Mouse (Mus musculus): ENCODE results near the gene Col4a2.

DNA sequence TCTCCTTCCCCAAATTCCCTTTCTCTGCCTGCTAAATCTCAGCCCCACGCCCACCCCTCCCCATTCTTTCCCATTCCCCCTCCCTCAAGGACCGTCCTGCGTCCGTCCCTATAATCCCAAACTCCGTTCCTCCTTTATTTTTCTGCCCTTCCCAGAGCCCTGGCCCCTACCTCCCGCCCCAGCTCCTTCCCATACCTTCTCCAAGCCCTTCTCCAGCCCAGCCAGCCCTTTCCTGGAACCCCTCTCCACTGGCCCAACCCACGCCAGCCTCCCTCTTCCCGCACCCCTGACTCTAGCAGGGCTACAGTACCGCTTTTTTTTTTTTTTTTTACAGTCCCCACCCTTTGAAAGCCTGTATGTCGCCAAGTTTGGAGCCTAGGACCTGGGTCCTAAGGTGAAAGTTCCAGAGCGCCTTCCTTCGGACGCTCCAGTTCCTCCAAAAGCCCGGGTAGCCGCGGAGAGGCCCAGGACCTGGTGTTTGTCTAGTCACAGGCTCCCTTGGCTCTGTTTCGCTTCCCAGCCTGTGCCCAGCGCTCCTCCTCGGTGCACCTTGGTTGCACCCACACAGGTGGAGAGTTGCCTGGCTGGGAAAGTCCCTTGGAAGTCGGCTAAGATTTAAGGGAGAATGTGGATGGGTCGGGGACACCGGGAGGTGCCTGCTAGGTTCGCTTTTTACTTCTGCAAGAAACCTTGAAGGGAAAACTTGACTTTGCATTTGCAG lies 166.4 kb downstream of the Col4a2 start:
- TF ChIP-seq CTCF (IDR thresholded peaks at IDR 0.05) (no peak), EP300 (IDR thresholded peaks at IDR 0.05) (no peak)
